In the genomic region with DNA sequence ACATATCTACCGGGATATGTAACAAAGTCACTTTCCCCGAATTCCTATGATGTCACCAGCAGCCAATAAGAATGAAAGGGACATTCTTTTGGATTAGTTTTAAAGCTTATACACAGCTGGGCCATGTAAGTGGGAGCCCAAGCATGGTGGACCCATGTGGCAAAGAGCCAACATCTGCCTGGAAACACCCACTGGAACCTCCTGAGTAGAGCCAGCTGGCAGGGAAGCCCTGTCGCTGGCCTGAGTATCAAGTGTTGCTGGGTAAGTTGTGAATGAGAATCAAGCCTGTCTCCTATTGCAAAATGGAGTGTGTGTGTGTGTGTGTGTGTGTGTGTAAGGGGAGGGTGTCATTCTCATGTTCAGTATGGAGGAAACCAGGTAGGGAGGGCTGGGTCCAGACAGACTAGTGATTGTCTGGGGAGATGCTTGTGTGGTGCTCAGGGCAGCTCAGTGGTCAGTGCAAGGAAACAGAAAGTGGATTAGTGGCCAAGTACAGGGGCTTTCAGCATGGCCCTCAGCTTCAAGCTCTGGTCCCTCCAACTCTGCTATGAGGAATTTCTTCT, we compare ENCODE assay signal across 11 mouse cellular contexts. TPM values are rescaled to one million over a fixed set of nuclear protein-coding genes. Genes with fewer than 3 reads are reported as not detected.
DNase-seq lines count a peak whose midpoint lies in the region; ATAC-seq and TF ChIP-seq lines count a peak whose summit lies in the region.
"Had no signal": no experiment of that assay in that cellular context is flagged by ENCODE, and none has a peak within 500 bp of the region (broad histone marks: within the 10 kb centered on the region; RNA-seq: fewer than 3 reads in every experiment).

No protein-coding gene starts in this region.

- H3K36me3 ChIP-seq in hindbrain, postnatal 0 days (ENCODE audit: insufficient read depth, low read length) = no peaks in the 10 kb centered on the region
- no peaks in the 10 kb centered on the region for H3K36me3 ChIP-seq in hindbrain, embryonic 10.5 days
- no peaks in the 10 kb centered on the region for H3K36me3 ChIP-seq in stomach, embryonic 16.5 days (ENCODE audit: control insufficient read depth, insufficient read depth, low read length)
- H3K36me3 ChIP-seq: heart, embryonic 10.5 days had no signal

- peak; percentile 61; the same call in 1 of the 2 replicates for ATAC-seq in hindbrain, postnatal 0 days
- peak; percentile 86 for ATAC-seq in stomach, embryonic 16.5 days (ENCODE audit: insufficient read depth, low FRiP score)

- WGBS in hindbrain, postnatal 0 days = 62% methylated on average over 3 of the region's 3 CpGs
- WGBS in hindbrain, embryonic 10.5 days = 94% methylated on average over 3 of the region's 3 CpGs
- 37% methylated on average over 3 of the region's 3 CpGs for WGBS in stomach, embryonic 16.5 days

- no peaks in the 10 kb centered on the region for H3K9me3 ChIP-seq in hindbrain, postnatal 0 days (ENCODE audit: low read length)
- no peaks in the 10 kb centered on the region for H3K9me3 ChIP-seq in hindbrain, embryonic 10.5 days
- H3K9me3 ChIP-seq in stomach, embryonic 16.5 days (replicated peaks; ENCODE audit: control insufficient read depth, low read length) = no peaks in the 10 kb centered on the region
- H3K9me3 ChIP-seq: heart, embryonic 10.5 days had no signal

- H3K9ac ChIP-seq in hindbrain, postnatal 0 days (replicated peaks; ENCODE audit: low read length) = no peak overlapping the region
- no peak overlapping the region for H3K9ac ChIP-seq in stomach, embryonic 16.5 days (ENCODE audit: low read length)

- no peak for TF ChIP-seq CTCF in hindbrain, postnatal 0 days (IDR thresholded peaks at IDR 0.05; ENCODE audit: low read depth)

- H3K4me3 ChIP-seq in hindbrain, postnatal 0 days (ENCODE audit: low read length) = no peak overlapping the region
- no peak overlapping the region for H3K4me3 ChIP-seq in hindbrain, embryonic 10.5 days
- no peak overlapping the region for H3K4me3 ChIP-seq in stomach, embryonic 16.5 days (replicated peaks; ENCODE audit: low read length)
- H3K4me3 ChIP-seq: heart, embryonic 10.5 days had no signal

- H3K27ac ChIP-seq in hindbrain, postnatal 0 days = no peak overlapping the region
- no peak overlapping the region for H3K27ac ChIP-seq in hindbrain, embryonic 10.5 days
- H3K27ac ChIP-seq in stomach, embryonic 16.5 days (ENCODE audit: low read length) = no peak overlapping the region
- H3K27ac ChIP-seq: heart, embryonic 10.5 days had no signal

- no peak overlapping the region for H3K4me2 ChIP-seq in hindbrain, postnatal 0 days (ENCODE audit: low read depth, low read length)
- H3K4me2 ChIP-seq in stomach, embryonic 16.5 days (ENCODE audit: low read depth, low read length) = no peak overlapping the region

- H3K4me1 ChIP-seq in hindbrain, postnatal 0 days (ENCODE audit: insufficient read depth, low read length) = peaks cover 4% of the 10 kb centered on the region; the same call in 1 of the 2 replicates
- H3K4me1 ChIP-seq in hindbrain, embryonic 10.5 days (replicated peaks) = peaks cover 12% of the 10 kb centered on the region
- peaks cover 11% of the 10 kb centered on the region; the same call in 1 of the 2 replicates for H3K4me1 ChIP-seq in stomach, embryonic 16.5 days (ENCODE audit: control insufficient read depth, insufficient read depth, low read length)
- H3K4me1 ChIP-seq: heart, embryonic 10.5 days had no signal

- peak; percentile 23 to 35 for DNase-seq in cerebellum, postnatal 14 days
- no peak for DNase-seq in cerebellum, adult 11 months
- peak; percentile 67 for DNase-seq in hindbrain, postnatal 0 days (ENCODE audit: low spot score)
- no peak for DNase-seq in hindbrain, embryonic 10.5 days (ENCODE audit: low spot score)
- peak; percentile 16 for DNase-seq in right cerebral cortex, postnatal 14 days
- no peak for DNase-seq in right cerebral cortex, postnatal 25 days
- no peak for DNase-seq in testis, postnatal 14 days (ENCODE audit: low spot score)

- H3K27me3 ChIP-seq in hindbrain, postnatal 0 days (ENCODE audit: insufficient read depth, low read length) = no peaks in the 10 kb centered on the region
- no peaks in the 10 kb centered on the region for H3K27me3 ChIP-seq in hindbrain, embryonic 10.5 days (ENCODE audit: insufficient read depth, poor library complexity, severe bottlenecking)
- no peaks in the 10 kb centered on the region for H3K27me3 ChIP-seq in stomach, embryonic 16.5 days (ENCODE audit: control insufficient read depth, insufficient read depth, low read length)

RNA-seq across cellular contexts. Expression of gene 3110018I06Rik, which starts 59.5 kb away (rescaled TPM):
- total RNA-seq in hindbrain, postnatal 0 days (2014; rRNA removed) = not detected in 2 replicates
- not detected in 2 replicates for polyA plus RNA-seq in hindbrain, postnatal 0 days (2015; fragmentation: Nextera tagmentation; extraction: Ambion mirVana)
- not detected in 2 replicates for polyA plus RNA-seq in hindbrain, embryonic 10.5 days (2016; fragmentation: Nextera tagmentation; extraction: Ambion mirVana)
- not detected in 2 replicates for polyA plus RNA-seq in stomach, embryonic 16.5 days (2015; fragmentation: Nextera tagmentation; extraction: Ambion mirVana)
- total RNA-seq: layer of hippocampus, postnatal 14 days had no signal
- polyA plus RNA-seq: heart, embryonic 10.5 days; neural tube, embryonic 11.5 days had no signal

Comparison
In these comparisons a context has a peak if more than half of its experiments do, and no peak if none do; other contexts are left out.
1. DNase-seq: peak in cerebellum, postnatal 14 days (2 of 2), hindbrain, postnatal 0 days (single experiment) and right cerebral cortex, postnatal 14 days (single experiment); none in cerebellum, adult 11 months (single experiment), hindbrain, embryonic 10.5 days (single experiment), right cerebral cortex, postnatal 25 days (single experiment) and testis, postnatal 14 days (single experiment).